Mouse (Mus musculus): Measurements from ENCODE around the gene Vmn2r40. TPM values are rescaled to one million over a fixed set of nuclear protein-coding genes. Genes with fewer than 3 reads are reported as not detected.
"Not testable (repeated sequence)": the region's sequence is repeated elsewhere in the genome, so short reads cannot be mapped to it uniquely, and the experiment has no call there.

The Vmn2r40 gene
- polyA plus RNA-seq (2016; fragmentation: Nextera tagmentation; extraction: Ambion mirVana): not detected in 2 replicates

- not testable (repeated sequence) for H3K27me3 ChIP-seq, H3K36me3 ChIP-seq
These were observed at the start of gene Vmn2r40 for GRCm38 (mm10) chr7:8931335-8931734. Gene Vmn2r40 (minus strand): TSS chr7:8931435.

More at GRCm38 (mm10) chr7:8931335-8931734, at the start of gene Vmn2r40:
- not testable (repeated sequence) for H3K4me2 ChIP-seq (replicated peaks); H3K4me1 ChIP-seq; H3K9me3 ChIP-seq; H3K9ac ChIP-seq (replicated peaks); H3K4me3 ChIP-seq; ATAC-seq (ENCODE audit: low FRiP score, low read depth); H3K27ac ChIP-seq (replicated peaks)
- no CpG with 5 or more reads among the region's 1 CpGs for WGBS

Other genes starting within 250 kb of the Vmn2r40 start
- gene Vmn2r39, start 99.4 kb upstream of the Vmn2r40 start, polyA plus RNA-seq (2016; fragmentation: Nextera tagmentation; extraction: Ambion mirVana): not detected in 2 replicates
- gene Vmn2r38, start 166.4 kb upstream of the Vmn2r40 start, polyA plus RNA-seq (2016; fragmentation: Nextera tagmentation; extraction: Ambion mirVana): not detected in 2 replicates

All from midbrain, embryonic 12.5 days (tissue).